Mouse (Mus musculus): ENCODE measurements around the gene Tubb5.
"Not testable (repeated sequence)": the region's sequence is repeated elsewhere in the genome, so short reads cannot be mapped to it uniquely, and the experiment has no call there.

Tubb5 gene

GRCm38 (mm10) chr17:35860831-35861197 is 22.7 kb upstream of the Tubb5 start:
- no peak for DNase-seq (ENCODE audit: low read depth, low spot score)

DNA sequence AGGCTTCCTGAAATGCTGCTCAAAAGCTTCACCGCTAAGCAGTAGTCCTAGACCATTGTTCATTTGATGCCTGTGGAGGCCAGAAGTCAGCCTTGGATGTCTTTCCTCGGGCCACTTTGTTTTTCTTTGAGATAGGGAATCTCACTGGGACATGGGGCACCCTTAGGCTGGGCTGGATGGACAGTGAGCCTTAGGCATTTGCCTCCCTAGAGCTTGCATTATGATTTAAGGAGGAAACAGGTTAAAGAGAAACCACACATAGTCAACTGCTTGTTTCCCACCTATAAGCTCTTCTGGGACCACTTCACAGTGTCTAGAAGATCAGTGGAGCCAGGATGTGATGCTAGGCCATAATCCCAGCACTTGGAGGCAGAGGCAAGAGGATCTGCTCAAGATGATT is 21.7 kb upstream of the Tubb5 start:
- no peak for DNase-seq (ENCODE audit: low read depth, low spot score)

DNA sequence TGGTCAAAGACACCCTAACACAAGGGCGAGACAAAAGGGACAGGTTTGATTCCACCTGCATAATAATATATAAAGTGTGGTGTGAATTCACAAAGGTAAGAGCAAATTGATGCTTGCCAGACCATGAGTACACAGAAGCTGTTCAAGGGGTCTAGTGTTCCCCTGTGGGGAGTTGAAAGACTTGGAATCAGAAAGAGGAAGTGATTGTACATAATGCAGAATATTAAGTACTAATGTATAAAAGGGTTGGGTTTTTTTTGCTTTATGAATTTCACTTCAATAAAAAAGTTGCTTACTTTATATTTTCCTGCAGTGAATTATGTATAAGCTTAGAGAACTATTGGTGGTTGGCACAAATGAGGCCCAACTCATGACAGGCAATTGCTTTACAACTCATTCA is 21.3 kb upstream of the Tubb5 start:
- DNase-seq (ENCODE audit: low read depth, low spot score): no peak

GRCm38 (mm10) chr17:35850974-35851373 is 12.9 kb upstream of the Tubb5 start:
- no peak for DNase-seq (ENCODE audit: low read depth, low spot score)

GRCm38 (mm10) chr17:35848112-35848511 is 10.0 kb upstream of the Tubb5 start:
- DNase-seq (ENCODE audit: low read depth, low spot score): no peak

- no peak for DNase-seq (ENCODE audit: low read depth, low spot score)
Measured at GRCm38 (mm10) chr17:35843514-35843913, 5.4 kb upstream of the Tubb5 start.

- DNase-seq (ENCODE audit: low read depth, low spot score): no peak
Measured at GRCm38 (mm10) chr17:35842006-35842405, 3.9 kb upstream of the Tubb5 start.

DNA sequence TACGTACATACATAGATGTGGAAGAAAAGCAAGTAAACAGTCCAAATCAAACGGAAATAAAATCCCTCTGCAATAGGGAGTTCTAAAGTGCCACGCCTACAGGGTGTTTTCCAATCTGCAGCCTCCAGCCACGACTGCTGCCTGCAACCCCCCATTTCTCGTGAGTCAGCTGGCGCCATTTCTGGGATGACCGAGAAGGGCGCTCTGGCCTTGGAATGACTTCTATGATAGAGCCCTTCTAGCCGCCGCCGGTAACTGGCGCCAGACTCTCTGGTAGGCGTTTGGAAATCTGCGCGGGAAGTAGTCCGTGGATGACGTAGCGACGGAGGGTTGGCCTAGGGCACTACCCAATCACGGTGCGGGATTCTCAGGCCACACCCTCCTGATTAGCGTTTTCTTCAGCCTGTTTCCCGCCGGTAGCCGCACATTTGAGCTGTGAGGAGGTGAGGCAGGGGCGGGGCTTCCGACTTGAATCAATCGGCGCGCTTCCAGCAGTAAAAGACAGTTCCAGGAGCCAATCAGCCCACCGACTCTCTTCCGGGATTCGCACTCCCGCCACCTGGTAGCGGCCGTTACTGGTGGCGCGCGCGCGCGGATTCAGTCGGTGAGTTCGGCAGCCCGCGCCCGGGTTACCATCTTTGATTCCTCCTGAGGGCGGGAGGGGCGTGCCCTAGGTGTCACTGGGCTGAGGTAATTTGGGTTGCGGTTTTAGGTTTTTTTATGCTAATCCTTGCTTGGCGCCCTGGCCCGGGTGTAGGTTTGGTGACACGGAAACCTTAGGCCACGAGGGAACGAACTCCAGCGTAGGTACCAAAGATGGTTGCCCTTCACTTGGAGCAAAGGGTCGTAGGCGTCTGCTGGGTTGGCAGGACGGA is 3.2 kb upstream of the Tubb5 start, which contains the start of gene Mdc1:
Gene Mdc1, plus strand, starts transcription at position 440 of the 875 bp plus-strand sequence.
- DNase-seq (ENCODE audit: low read depth, low spot score): peak; percentile 99

DNA sequence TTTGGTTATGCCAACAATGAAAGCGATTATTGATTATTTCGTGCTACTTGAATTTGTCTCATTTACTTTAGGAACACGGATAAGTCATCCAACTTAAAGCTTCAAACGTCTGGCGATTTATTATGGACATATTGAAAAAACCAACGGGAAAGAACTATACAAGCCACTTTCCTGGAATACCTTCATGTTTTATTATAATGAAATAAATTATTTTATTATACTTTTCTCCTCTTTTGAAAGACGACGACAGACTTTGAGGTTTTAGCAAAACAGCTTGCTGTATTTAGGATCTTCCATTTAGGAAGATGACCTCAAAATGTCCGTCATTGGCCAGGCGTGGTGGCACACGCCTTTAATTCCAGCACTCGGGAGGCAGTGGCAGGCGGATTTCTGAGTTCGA is 2.5 kb upstream of the Tubb5 start:
- no peak for DNase-seq (ENCODE audit: low read depth, low spot score)

GRCm38 (mm10) chr17:35839002-35839401 is 896 bp upstream of the Tubb5 start:
- DNase-seq (ENCODE audit: low read depth, low spot score): not testable (repeated sequence)

DNA sequence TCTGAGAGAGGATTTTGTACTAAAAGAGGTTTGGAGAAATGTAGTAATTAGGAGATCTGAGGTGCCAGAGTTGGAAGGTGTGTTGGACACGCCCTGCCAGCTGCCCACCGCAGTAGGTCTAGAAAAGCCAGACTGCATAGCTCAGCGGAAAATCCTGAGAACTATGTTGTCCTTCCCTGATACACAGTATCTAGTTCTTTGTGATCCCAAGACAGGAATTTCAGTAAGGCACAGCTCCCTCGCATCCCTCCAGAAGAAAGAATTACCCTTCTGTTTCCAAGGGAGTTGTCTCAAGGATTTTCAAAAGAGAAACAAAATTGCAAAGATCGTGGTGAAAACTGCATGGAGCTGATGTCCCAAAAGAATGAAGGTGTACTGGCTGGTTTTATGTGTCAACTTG is 464 bp upstream of the Tubb5 start:
- DNase-seq (ENCODE audit: low read depth, low spot score): no peak

DNA sequence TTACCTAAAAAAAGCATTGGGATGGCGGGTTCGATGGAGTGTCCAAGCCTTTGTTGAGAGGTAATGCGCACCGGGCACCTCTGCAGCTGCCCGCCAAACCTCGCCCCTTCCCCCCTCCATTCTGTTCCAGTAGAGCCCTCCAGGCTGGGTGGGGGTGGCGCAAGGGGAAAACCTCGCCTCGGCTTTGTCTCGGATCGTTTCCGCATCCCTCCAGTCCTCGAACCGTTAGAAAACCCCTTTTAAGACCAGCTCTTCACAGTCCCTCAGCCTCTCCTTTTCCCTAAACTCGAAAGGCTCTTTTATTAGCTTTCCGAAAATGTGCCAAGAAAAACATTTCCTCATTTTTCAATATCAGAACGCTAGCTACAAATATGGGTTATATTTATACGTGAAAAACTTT is 619 bp downstream of the Tubb5 start:
- no peak for DNase-seq (ENCODE audit: low read depth, low spot score)

DNA sequence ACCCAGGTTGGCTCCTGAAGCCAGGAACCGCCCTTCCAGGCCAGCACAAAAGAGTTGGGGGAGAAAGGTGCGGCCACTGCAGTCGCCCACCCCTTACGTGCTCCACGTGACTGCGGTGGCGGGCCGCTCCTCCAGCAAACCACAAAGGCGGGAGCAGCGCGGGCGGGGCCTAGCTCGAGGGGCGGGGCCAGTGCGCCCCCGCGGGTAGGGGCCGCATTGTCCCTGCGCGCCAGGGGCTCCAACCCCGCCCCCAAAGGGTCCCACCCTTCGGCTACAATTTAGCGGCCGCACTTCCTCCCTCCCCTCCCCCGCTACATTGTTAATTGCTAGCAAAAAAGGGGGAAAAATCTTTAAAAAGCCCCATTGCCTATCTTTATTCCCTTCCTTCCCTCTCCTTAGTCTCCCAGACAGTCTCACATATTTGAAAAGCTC is 1.1 kb downstream of the Tubb5 start:
- DNase-seq (ENCODE audit: low read depth, low spot score): no peak

DNA sequence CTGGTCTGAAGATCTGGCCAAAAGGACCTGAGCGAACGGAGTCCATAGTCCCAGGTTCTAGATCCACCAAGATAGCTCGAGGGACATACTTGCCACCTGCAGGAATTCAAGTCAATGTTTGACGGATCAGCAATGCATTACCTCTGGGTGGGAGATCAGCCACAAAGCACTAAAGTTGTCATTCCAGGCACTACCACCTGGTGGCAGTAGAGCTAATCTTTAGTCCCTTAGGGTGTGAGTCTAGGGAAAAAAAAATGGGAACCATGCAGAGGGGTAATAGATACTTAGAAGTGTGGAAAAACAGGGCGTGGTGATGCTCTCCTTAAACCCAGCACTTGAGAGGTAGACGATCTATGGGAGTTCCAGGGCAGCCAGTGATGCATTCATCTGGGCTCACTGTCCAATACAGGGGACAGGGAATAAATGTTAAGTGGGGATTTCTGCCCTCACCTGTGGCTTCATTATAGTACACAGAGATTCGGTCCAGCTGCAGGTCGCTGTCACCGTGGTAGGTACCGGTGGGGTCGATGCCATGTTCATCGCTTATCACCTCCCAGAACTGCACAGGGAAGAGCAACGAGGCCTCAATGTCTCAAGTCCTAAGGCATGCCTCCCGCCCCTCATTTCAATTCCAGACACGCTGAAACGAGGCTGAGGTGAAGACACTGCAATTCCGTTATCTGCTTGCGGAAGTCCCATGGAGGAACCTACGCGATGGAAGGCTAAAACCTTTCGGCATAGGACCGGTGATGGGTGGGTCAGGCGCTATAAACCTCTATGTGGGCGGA is 1.7 kb downstream of the Tubb5 start:
- DNase-seq (ENCODE audit: low read depth, low spot score): peak; percentile 77

- DNase-seq (ENCODE audit: low read depth, low spot score): no peak
Measured at GRCm38 (mm10) chr17:35835424-35836140, 2.5 kb downstream of the Tubb5 start.

- DNase-seq (ENCODE audit: low read depth, low spot score): no peak
Measured at GRCm38 (mm10) chr17:35834696-35835422, 3.2 kb downstream of the Tubb5 start.

- DNase-seq (ENCODE audit: low read depth, low spot score): no peak
Measured at GRCm38 (mm10) chr17:35833894-35834293, 4.2 kb downstream of the Tubb5 start.

- DNase-seq (ENCODE audit: low read depth, low spot score): no peak
Measured at GRCm38 (mm10) chr17:35833239-35833751, 4.8 kb downstream of the Tubb5 start.

- DNase-seq (ENCODE audit: low read depth, low spot score): no peak
Measured at GRCm38 (mm10) chr17:35832400-35833238, 5.5 kb downstream of the Tubb5 start.

DNA sequence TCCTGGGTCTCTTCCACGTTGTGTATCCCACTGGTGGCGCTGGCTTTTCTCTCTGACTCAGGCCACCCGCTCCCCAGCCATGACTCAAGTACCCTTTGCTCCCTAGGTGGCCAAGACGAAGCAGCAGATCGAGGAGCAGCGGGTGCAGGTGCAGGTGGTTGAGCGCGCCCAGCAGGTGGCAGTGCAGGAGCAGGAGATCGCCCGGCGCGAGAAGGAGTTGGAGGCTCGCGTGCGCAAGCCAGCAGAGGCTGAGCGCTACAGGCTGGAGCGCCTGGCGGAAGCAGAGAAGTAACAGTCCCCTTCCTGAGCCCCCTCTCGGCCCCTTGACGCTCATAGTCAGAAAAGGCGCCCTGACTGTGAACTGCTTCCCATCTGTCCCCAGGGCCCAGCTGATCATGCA is 8.4 kb downstream of the Tubb5 start:
- no peak for DNase-seq (ENCODE audit: low read depth, low spot score)

All from retina, adult 2 months (tissue).